Mouse (Mus musculus): Measurements from ENCODE around the gene Ftl1-ps1. TPM values are rescaled to one million over a fixed set of nuclear protein-coding genes. Genes with fewer than 3 reads are reported as not detected.
A peak's percentile ranks its signal among the peaks of the same experiment; 100 is the strongest.

Gene Ftl1-ps1
- 72.9 and 74.4 TPM in 2 replicates for polyA plus RNA-seq (2014; fragmentation: Nextera tagmentation; extraction: Ambion mirVana)

DNA sequence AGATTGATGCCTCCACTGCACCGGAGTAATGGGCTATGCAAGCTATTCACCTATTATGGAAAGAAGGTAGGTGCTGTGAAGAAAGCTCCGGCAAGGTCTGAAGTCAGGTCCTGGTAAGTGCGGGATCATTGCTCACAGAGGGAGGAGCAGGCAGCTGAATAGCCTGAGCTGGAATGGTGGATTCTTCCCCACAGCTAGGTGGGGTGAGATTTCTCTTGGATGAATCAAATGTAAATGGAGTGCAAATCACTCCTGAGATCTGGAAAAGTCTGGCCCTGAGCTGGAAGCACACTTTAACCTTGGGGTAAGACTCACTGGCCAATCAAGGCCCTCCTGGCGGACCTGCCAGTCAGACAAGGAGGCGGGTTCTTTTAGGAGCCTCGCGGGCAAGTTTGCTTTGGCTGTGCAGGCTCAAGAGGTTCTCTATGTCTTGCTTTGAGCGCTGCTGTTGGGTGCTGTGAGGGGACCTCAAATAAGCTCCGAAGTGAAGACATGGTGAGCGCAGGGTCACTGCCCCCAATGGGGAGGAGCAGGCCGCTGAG, at the start of gene Ftl1-ps1:
TSS of gene Ftl1-ps1 (plus strand) at position 397 of the 542 bp plus-strand sequence.
- DNase-seq (ENCODE audit: low spot score) (peak; percentile 14), ATAC-seq (ENCODE audit: insufficient read depth, low FRiP score, low TSS enrichment) (no peak)
- WGBS, result 10% methylated on average over 11 of the region's 11 CpGs

DNA sequence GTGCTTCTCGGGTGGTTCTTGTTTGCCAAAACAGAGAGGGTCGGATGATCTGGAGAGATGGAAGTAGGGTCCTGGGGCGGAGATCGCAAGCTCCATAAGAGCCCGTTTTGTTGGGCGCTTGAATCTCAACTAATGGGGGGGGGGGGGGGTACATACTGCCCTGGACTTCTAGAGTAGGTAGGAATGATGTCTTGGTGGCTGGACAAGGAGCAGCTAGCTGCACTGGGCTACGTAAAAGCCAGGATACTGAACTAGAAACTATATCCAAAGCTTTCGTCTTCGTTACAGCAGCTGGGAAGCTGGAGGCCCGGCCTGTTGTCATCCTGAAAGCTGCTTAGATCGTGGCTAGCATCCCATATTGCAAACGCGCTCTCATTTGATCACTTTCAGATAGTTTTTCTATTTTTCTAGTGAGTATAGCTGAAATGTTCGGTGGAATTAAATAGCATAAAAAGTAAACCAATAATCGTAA, 49.0 kb upstream of the Ftl1-ps1 start:
- Histone ChIP-seq H3K9ac (ENCODE audit: low read length) (peak overlapping the region; percentile 78), H3K36me3 (ENCODE audit: control insufficient read depth, insufficient read depth, low read length) (no peaks in the 10 kb centered on the region), H3K9me3 (ENCODE audit: control insufficient read depth, low read length) (no peaks in the 10 kb centered on the region), H3K4me2 (ENCODE audit: low read depth) (peak overlapping the region; percentile 33), H3K27ac (ENCODE audit: low read depth, low read length) (no peak overlapping the region), H3K4me1 (ENCODE audit: control insufficient read depth, insufficient read depth, low read length) (peaks cover 9% of the 10 kb centered on the region; the same call in 1 of the 2 replicates), H3K27me3 (ENCODE audit: control insufficient read depth, insufficient read depth, low read length) (no peaks in the 10 kb centered on the region), H3K4me3 (ENCODE audit: low read depth, low read length) (peak overlapping the region; percentile 81)
- DNase-seq (ENCODE audit: low spot score) (no peak), ATAC-seq (ENCODE audit: insufficient read depth, low FRiP score, low TSS enrichment) (peak; percentile 49)
- WGBS, result 2% methylated on average over 15 of the region's 15 CpGs

More for the DNA sequence above, at the start of gene Ftl1-ps1:
- H3K27me3 ChIP-seq (ENCODE audit: control insufficient read depth, insufficient read depth, low read length), result no peaks in the 10 kb centered on the region
- H3K4me1 ChIP-seq (ENCODE audit: control insufficient read depth, insufficient read depth, low read length), result no peaks in the 10 kb centered on the region
- no peak within 1 kb of the TSS for H3K4me3 ChIP-seq (ENCODE audit: low read depth, low read length)
- H3K27ac ChIP-seq (ENCODE audit: low read depth, low read length), result no peak within 1 kb of the TSS
- no peaks in the 10 kb centered on the region for H3K9me3 ChIP-seq (ENCODE audit: control insufficient read depth, low read length)
- H3K9ac ChIP-seq (ENCODE audit: low read length), result no peak within 1 kb of the TSS
- H3K4me2 ChIP-seq (ENCODE audit: low read depth), result no peak within 1 kb of the TSS
- no peaks in the 10 kb centered on the region for H3K36me3 ChIP-seq (ENCODE audit: control insufficient read depth, insufficient read depth, low read length)

- H3K4me3 ChIP-seq (ENCODE audit: low read depth, low read length), result no peak overlapping the region
- no peak overlapping the region for H3K4me2 ChIP-seq (ENCODE audit: low read depth)
- H3K9me3 ChIP-seq (ENCODE audit: control insufficient read depth, low read length), result no peaks in the 10 kb centered on the region
- 93% methylated on average over 13 of the region's 13 CpGs for WGBS
- H3K27me3 ChIP-seq (ENCODE audit: control insufficient read depth, insufficient read depth, low read length), result no peaks in the 10 kb centered on the region
- H3K36me3 ChIP-seq (ENCODE audit: control insufficient read depth, insufficient read depth, low read length), result peaks cover 4% of the 10 kb centered on the region; the same call in 1 of the 2 replicates
- DNase-seq (ENCODE audit: low spot score) (no peak), ATAC-seq (ENCODE audit: insufficient read depth, low FRiP score, low TSS enrichment) (no peak)
- H3K27ac ChIP-seq (ENCODE audit: low read depth, low read length), result no peak overlapping the region
- H3K4me1 ChIP-seq (ENCODE audit: control insufficient read depth, insufficient read depth, low read length), result no peaks in the 10 kb centered on the region
- H3K9ac ChIP-seq (ENCODE audit: low read length), result no peak overlapping the region
These were observed 43.0 kb upstream of the Ftl1-ps1 start for GRCm38 (mm10) chr13:74356491-74356890.

GRCm38 (mm10) chr13:74362218-74362617, 37.3 kb upstream of the Ftl1-ps1 start:
- H3K27me3 ChIP-seq (ENCODE audit: control insufficient read depth, insufficient read depth, low read length), result no peaks in the 10 kb centered on the region
- H3K4me1 ChIP-seq (ENCODE audit: control insufficient read depth, insufficient read depth, low read length), result no peaks in the 10 kb centered on the region
- ATAC-seq (ENCODE audit: insufficient read depth, low FRiP score, low TSS enrichment) (no peak), DNase-seq (ENCODE audit: low spot score) (no peak)
- H3K4me3 ChIP-seq (ENCODE audit: low read depth, low read length), result no peak overlapping the region
- H3K36me3 ChIP-seq (ENCODE audit: control insufficient read depth, insufficient read depth, low read length), result peaks cover 3% of the 10 kb centered on the region; the same call in 1 of the 2 replicates
- H3K4me2 ChIP-seq (ENCODE audit: low read depth), result no peak overlapping the region
- H3K27ac ChIP-seq (ENCODE audit: low read depth, low read length), result no peak overlapping the region
- H3K9ac ChIP-seq (ENCODE audit: low read length), result no peak overlapping the region
- WGBS, result 82% methylated on average over 2 of the region's 2 CpGs
- no peaks in the 10 kb centered on the region for H3K9me3 ChIP-seq (ENCODE audit: control insufficient read depth, low read length)

DNA sequence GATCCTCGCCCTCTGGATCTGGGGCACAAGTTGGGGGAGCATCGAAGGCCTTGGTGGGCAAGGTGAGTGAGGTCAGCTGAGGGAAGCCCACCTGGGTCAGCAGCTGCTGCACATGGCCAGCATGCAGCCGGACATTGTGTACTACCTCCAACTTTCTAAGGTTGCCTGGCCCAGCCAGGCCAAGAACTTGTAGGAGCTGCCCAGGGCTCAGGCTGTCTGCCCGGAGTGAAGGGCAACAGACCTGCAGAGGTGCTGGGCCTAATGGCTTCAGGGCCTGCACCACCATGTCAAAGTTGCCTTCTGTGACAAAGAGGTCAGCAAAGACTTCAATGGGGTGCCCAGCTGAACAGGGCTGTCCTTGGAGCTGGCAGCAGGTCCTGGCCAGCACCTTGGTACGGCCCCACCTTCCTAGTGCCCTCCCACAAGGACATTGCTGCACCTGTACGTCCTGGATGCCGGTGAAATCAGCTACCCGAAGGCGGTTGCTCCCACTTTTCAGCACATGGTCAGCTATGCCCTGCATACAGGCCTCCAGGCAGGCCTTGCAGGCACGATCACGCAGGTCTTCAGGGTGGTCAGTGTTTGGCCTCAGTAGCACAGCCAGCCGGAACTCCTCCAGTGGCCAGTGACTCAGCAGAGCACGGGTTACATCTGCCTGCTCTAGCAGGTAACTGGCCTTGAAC, 36.2 kb upstream of the Ftl1-ps1 start:
- no peak overlapping the region for H3K4me3 ChIP-seq (ENCODE audit: low read depth, low read length)
- H3K36me3 ChIP-seq (ENCODE audit: control insufficient read depth, insufficient read depth, low read length), result peaks cover 3% of the 10 kb centered on the region; the same call in 1 of the 2 replicates
- DNase-seq (ENCODE audit: low spot score) (no peak), ATAC-seq (ENCODE audit: insufficient read depth, low FRiP score, low TSS enrichment) (peak; percentile 20; the same call in 1 of the 2 replicates)
- WGBS, result 90% methylated on average over 13 of the region's 13 CpGs
- H3K9ac ChIP-seq (ENCODE audit: low read length), result no peak overlapping the region
- H3K9me3 ChIP-seq (ENCODE audit: control insufficient read depth, low read length), result no peaks in the 10 kb centered on the region
- no peak overlapping the region for H3K27ac ChIP-seq (ENCODE audit: low read depth, low read length)
- no peak overlapping the region for H3K4me2 ChIP-seq (ENCODE audit: low read depth)
- no peaks in the 10 kb centered on the region for H3K4me1 ChIP-seq (ENCODE audit: control insufficient read depth, insufficient read depth, low read length)
- no peaks in the 10 kb centered on the region for H3K27me3 ChIP-seq (ENCODE audit: control insufficient read depth, insufficient read depth, low read length)

GRCm38 (mm10) chr13:74363859-74364235, 35.6 kb upstream of the Ftl1-ps1 start, which contains the start of gene Lrrc14b:
Lrrc14b (minus strand) TSS chr13:74364005.
- WGBS, result 89% methylated on average over 8 of the region's 8 CpGs
- Histone ChIP-seq H3K27ac (ENCODE audit: low read depth, low read length) (no peak within 1 kb of the TSS), H3K36me3 (ENCODE audit: control insufficient read depth, insufficient read depth, low read length) (peaks cover 3% of the 10 kb centered on the region; the same call in 1 of the 2 replicates), H3K4me2 (ENCODE audit: low read depth) (no peak within 1 kb of the TSS), H3K27me3 (ENCODE audit: control insufficient read depth, insufficient read depth, low read length) (no peaks in the 10 kb centered on the region), H3K4me3 (ENCODE audit: low read depth, low read length) (no peak within 1 kb of the TSS), H3K9ac (ENCODE audit: low read length) (no peak within 1 kb of the TSS), H3K4me1 (ENCODE audit: control insufficient read depth, insufficient read depth, low read length) (no peaks in the 10 kb centered on the region), H3K9me3 (ENCODE audit: control insufficient read depth, low read length) (no peaks in the 10 kb centered on the region)
- no peak for ATAC-seq (ENCODE audit: insufficient read depth, low FRiP score, low TSS enrichment)
- DNase-seq (ENCODE audit: low spot score), result no peak

DNA sequence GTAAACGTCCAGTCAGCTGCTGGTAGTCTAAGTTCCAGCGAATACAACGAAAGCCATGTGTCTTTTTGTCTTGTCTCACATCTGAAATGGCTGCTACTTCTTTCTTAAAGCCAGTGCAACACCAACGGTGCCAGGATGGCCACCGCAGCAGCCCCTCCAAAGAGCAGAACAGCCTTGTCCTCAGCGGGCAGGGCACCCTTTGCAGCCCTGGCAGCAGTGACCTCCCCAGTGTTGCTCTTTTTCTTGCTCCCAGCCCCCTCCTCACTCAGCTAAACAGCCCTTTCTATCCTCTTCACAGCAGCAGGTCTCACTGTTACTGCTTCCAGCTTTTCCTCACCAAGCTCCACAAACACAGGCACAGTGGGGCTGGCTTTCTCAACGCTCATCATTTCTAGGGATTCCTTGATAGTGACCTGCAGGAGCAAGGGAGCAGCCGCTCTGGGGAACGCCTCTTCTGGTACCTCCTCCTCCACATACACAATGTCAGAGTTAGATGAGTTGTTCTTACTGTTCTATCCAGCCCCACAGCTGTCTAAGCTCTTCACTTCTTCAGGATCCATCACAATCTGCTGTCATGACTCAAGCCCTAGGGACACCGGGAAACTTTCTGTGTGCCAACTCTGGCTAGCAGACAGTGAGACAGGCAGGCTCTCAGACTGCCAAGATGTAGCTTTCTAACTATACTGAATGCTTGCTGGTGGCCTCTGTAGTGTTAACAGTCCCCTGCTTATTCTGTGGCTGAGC, 17.8 kb upstream of the Ftl1-ps1 start:
- H3K9ac ChIP-seq (ENCODE audit: low read length), result no peak overlapping the region
- 54% methylated on average over 10 of the region's 10 CpGs for WGBS

DNA sequence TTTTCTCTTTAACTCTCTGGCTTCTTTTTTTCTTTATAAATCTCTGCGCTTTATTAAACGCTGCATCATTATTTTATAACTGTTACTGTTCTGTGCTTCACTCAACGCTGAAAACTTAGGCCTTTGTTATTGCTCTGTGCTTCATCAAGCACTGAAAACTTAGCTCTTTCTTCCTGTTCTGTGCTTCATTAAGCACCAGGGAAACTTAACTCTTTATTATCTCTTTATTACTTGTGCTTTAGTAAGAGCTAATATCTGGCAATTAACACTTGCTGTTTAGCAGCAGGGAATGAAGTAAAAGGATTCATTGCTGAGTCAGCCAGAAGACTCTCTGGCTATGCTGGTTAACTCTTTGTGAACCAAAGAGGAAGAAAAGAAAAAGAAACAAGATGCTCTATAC, 17.2 kb upstream of the Ftl1-ps1 start:
- no peaks in the 10 kb centered on the region for H3K27me3 ChIP-seq (ENCODE audit: control insufficient read depth, insufficient read depth, low read length)

More for the DNA sequence above, 17.8 kb upstream of the Ftl1-ps1 start:
- Histone ChIP-seq H3K4me3 (ENCODE audit: low read depth, low read length) (no peak overlapping the region), H3K27ac (ENCODE audit: low read depth, low read length) (no peak overlapping the region), H3K27me3 (ENCODE audit: control insufficient read depth, insufficient read depth, low read length) (no peaks in the 10 kb centered on the region), H3K9me3 (ENCODE audit: control insufficient read depth, low read length) (no peaks in the 10 kb centered on the region), H3K4me1 (ENCODE audit: control insufficient read depth, insufficient read depth, low read length) (no peaks in the 10 kb centered on the region), H3K4me2 (ENCODE audit: low read depth) (no peak overlapping the region), H3K36me3 (ENCODE audit: control insufficient read depth, insufficient read depth, low read length) (no peaks in the 10 kb centered on the region)
- DNase-seq (ENCODE audit: low spot score) (no peak), ATAC-seq (ENCODE audit: insufficient read depth, low FRiP score, low TSS enrichment) (no peak)

More for the DNA sequence above, 17.2 kb upstream of the Ftl1-ps1 start:
- DNase-seq (ENCODE audit: low spot score) (no peak), ATAC-seq (ENCODE audit: insufficient read depth, low FRiP score, low TSS enrichment) (no peak)
- Histone ChIP-seq H3K9ac (ENCODE audit: low read length) (no peak overlapping the region), H3K27ac (ENCODE audit: low read depth, low read length) (no peak overlapping the region), H3K4me3 (ENCODE audit: low read depth, low read length) (no peak overlapping the region), H3K4me2 (ENCODE audit: low read depth) (no peak overlapping the region), H3K9me3 (ENCODE audit: control insufficient read depth, low read length) (no peaks in the 10 kb centered on the region), H3K36me3 (ENCODE audit: control insufficient read depth, insufficient read depth, low read length) (no peaks in the 10 kb centered on the region), H3K4me1 (ENCODE audit: control insufficient read depth, insufficient read depth, low read length) (no peaks in the 10 kb centered on the region)
- 25% methylated on average over 3 of the region's 3 CpGs for WGBS

All from neural tube, embryonic 11.5 days (tissue).